Mouse (Mus musculus) lung, postnatal 10 days (tissue): ENCODE measurements at regions not wholly inside any gene's neighbourhood (a gene's known extent, or its start where the extent isn't known, plus 50 kb on each side); places are given as distances from the start of the nearest gene placed in this dataset.
"Not testable (repeated sequence)": the region's sequence is repeated elsewhere in the genome, so short reads cannot be mapped to it uniquely, and the experiment has no call there.

Experiments
- DNase-seq: peaks from one replicate; pipeline ENCODE4 v3.0.0; 2021

- no peak for DNase-seq
Measured at GRCm38 (mm10) chr14:86599511-86599910, 541.5 kb downstream of the Diaph3 start.

- no peak for DNase-seq
Measured at GRCm38 (mm10) chr14:86588525-86588924, 552.5 kb downstream of the Diaph3 start.

- DNase-seq: not testable (repeated sequence)
Measured at GRCm38 (mm10) chr14:86585959-86586358, 555.1 kb downstream of the Diaph3 start.

GRCm38 (mm10) chr14:86562728-86563127, 578.3 kb downstream of the Diaph3 start:
- peak; percentile 57 for DNase-seq

- no peak for DNase-seq
Measured at GRCm38 (mm10) chr14:86537992-86538391, 603.0 kb downstream of the Diaph3 start.

GRCm38 (mm10) chr14:86536341-86537027, 604.6 kb downstream of the Diaph3 start:
- DNase-seq: no peak

- DNase-seq: no peak
Measured at GRCm38 (mm10) chr14:86510408-86510807, 630.6 kb downstream of the Diaph3 start.

GRCm38 (mm10) chr14:86509686-86510085, 631.3 kb downstream of the Diaph3 start:
- no peak for DNase-seq

- no peak for DNase-seq
Measured at GRCm38 (mm10) chr14:86506286-86506685, 634.7 kb downstream of the Diaph3 start.

- DNase-seq: no peak
Measured at GRCm38 (mm10) chr14:86490826-86491225, 650.2 kb downstream of the Diaph3 start.

GRCm38 (mm10) chr14:86489872-86490631, 651.0 kb downstream of the Diaph3 start:
- peak; percentile 33 for DNase-seq

GRCm38 (mm10) chr14:86489044-86489816, 651.8 kb downstream of the Diaph3 start:
- DNase-seq: peak; percentile 67

GRCm38 (mm10) chr14:86487285-86487897, 653.6 kb downstream of the Diaph3 start:
- peak; percentile 10 for DNase-seq

GRCm38 (mm10) chr14:86484247-86484646, 656.8 kb downstream of the Diaph3 start:
- DNase-seq: peak; percentile 28

GRCm38 (mm10) chr14:86473604-86474003, 667.4 kb downstream of the Diaph3 start:
- no peak for DNase-seq

- DNase-seq: no peak
Measured at GRCm38 (mm10) chr14:86470462-86470861, 670.6 kb downstream of the Diaph3 start.

GRCm38 (mm10) chr14:86467886-86468463, 673.1 kb downstream of the Diaph3 start:
- no peak for DNase-seq

- DNase-seq: no peak
Measured at GRCm38 (mm10) chr14:86463388-86463787, 677.6 kb downstream of the Diaph3 start.

GRCm38 (mm10) chr14:86453142-86453541, 687.9 kb downstream of the Diaph3 start:
- DNase-seq: no peak

GRCm38 (mm10) chr14:86450616-86451015, 690.4 kb downstream of the Diaph3 start:
- DNase-seq: peak; percentile 51

- no peak for DNase-seq
Measured at GRCm38 (mm10) chr14:86445139-86445538, 695.9 kb downstream of the Diaph3 start.
